Mouse (Mus musculus) ES-E14 (cell line): ENCODE results near the gene Edil3.

ENCODE experiments used
- CHD2 ChIP-seq: IDR thresholded peaks from 2 replicates; pipeline ENCODE4 v1.6.1; 2014; ENCODE audit warnings: mild to moderate bottlenecking, low read depth, low read length, inconsistent platforms
- HCFC1 ChIP-seq: IDR thresholded peaks from 2 replicates; pipeline ENCODE4 v1.6.1; 2012; ENCODE audit warnings: low read length, inconsistent platforms, borderline replicate concordance; ENCODE audit not compliant: insufficient read depth
- ZNF384 ChIP-seq: IDR thresholded peaks from 2 replicates; pipeline ENCODE4 v1.6.1; 2012; ENCODE audit warnings: low read depth, low read length, inconsistent platforms

- TF ChIP-seq ZNF384 (no peak), CHD2 (no peak), HCFC1 (no peak)
These were observed 208.7 kb downstream of the Edil3 start for GRCm38 (mm10) chr13:89029817-89030539.
